Mouse (Mus musculus) forebrain, embryonic 13.5 days (tissue): Measurements from ENCODE around the gene Tspan9. TPM values are rescaled to one million over a fixed set of nuclear protein-coding genes. Genes with fewer than 3 reads are reported as not detected.

Source experiments
- ATAC-seq: fragments of 200-750 bp; cut with Nextera tagmentation; 2 replicates; pipeline ENCODE4 v1.8.0; 2017
- H3K27ac ChIP-seq: fragments of 300-500 bp; sonication (generic); 2 replicates; pipeline ENCODE4 v1.5.1; 2015; ENCODE audit warnings: inconsistent platforms, mild to moderate bottlenecking, moderate library complexity
- H3K27me3 ChIP-seq: fragments of 300-500 bp; sonication (generic); 2 replicates; pipeline ENCODE4 v1.6.1; 2015; ENCODE audit warnings: mild to moderate bottlenecking, inconsistent platforms
- H3K36me3 ChIP-seq: fragments of 300-500 bp; sonication (generic); 2 replicates; pipeline ENCODE4 v1.6.1; 2015; ENCODE audit warnings: mild to moderate bottlenecking, inconsistent platforms; ENCODE audit not compliant: poor library complexity, severe bottlenecking
- H3K4me1 ChIP-seq: fragments of 300-500 bp; sonication (generic); 2 replicates; pipeline ENCODE4 v1.6.1; 2015; ENCODE audit warnings: inconsistent platforms
- H3K4me2 ChIP-seq: fragments of 300-500 bp; sonication (generic); 2 replicates; pipeline ENCODE4 v1.6.1; 2015; ENCODE audit warnings: inconsistent platforms, mild to moderate bottlenecking, moderate library complexity
- H3K4me3 ChIP-seq: fragments of 300-500 bp; sonication (generic); 2 replicates; pipeline ENCODE4 v1.5.1; 2015; ENCODE audit warnings: mild to moderate bottlenecking, inconsistent platforms
- H3K9ac ChIP-seq: fragments of 300-500 bp; sonication (generic); 2 replicates; pipeline ENCODE4 v1.6.1; 2015; ENCODE audit warnings: mild to moderate bottlenecking, inconsistent platforms
- H3K9me3 ChIP-seq: fragments of 300-500 bp; sonication (generic); replicated peaks from 2 replicates; pipeline ENCODE4 v1.6.1; 2016; ENCODE audit warnings: inconsistent platforms
- WGBS: fragments of 180-500 bp; shearing (Covaris S2); methylation state at CpG from one replicate; pipeline ENCODE4 v1.1.7; 2015; 5-methylcytosine and 5-hydroxymethylcytosine counted together
- microRNA-seq: library from miRNA; unstranded; fragments of <30 nt; microRNA quantifications from one replicate; pipeline ENCODE4, GENCODE M21; 2016
- polyA plus RNA-seq: library from polyadenylated mRNA; unstranded; fragments of >200 nt; fragmentation: Nextera tagmentation; extraction: Ambion mirVana; gene quantifications from 2 replicates; pipeline ENCODE4 v1.2.1, GENCODE M21; 2015

The Tspan9 gene
- polyA plus RNA-seq, 1 experiment from 2014 or later, result 20.6 TPM

DNA sequence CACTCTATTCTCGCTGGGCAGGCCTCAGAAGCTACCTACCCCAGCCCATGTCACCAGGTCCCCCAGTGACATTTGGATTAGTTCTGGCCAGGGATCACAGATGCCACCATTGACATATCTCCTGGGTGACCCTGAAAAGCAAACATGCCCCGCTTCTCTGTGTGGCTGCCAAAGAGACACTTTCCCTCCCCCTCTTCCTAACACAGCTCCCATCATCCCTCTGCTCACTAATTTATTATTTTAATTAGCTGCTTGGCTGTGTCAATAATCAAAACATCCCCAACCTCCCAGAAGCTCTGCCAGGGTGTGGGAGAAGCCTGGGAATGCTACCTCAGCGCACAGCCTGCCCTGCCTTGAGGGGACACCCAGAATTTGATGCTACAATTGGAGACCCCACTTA lies 226.4 kb downstream of the Tspan9 start:
- H3K9me3 ChIP-seq, result 0 out of 2 replicates have a peak, but pooled peaks cover 4% of the 10 kb centered on the region
- no peak overlapping the region for H3K4me2 ChIP-seq
- no peak overlapping the region for H3K4me3 ChIP-seq
- H3K9ac ChIP-seq, result no peak overlapping the region
- H3K27ac ChIP-seq, result no peak overlapping the region
- WGBS, result 67% methylated on average over 3 of the region's 3 CpGs
- peaks cover 14% of the 10 kb centered on the region for H3K4me1 ChIP-seq
- peaks cover 27% of the 10 kb centered on the region for H3K36me3 ChIP-seq
- H3K27me3 ChIP-seq, result no peaks in the 10 kb centered on the region
- ATAC-seq, result no peak; the same call in 1 of the 2 replicates

DNA sequence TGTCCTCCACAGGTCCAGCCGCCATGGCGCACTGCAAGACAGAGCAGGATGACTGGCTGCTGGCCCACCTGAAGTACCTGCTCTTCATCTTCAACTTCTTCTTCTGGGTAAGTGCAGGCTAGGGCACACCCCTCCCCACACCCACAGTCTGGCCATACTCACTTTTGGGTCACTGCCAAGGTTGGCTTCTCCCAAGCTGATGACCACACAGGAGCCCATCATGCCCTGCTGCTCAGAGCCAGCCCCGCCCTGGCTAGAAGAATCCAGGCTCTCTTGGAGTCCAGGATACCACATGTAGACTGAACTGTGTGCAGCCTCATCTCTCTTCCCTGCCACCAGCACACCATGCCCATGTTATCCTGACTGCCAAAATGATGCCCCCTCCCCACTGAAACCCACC lies 230.5 kb downstream of the Tspan9 start:
- Histone ChIP-seq H3K9ac (no peak overlapping the region), H3K27me3 (no peaks in the 10 kb centered on the region), H3K4me2 (no peak overlapping the region), H3K4me1 (peaks cover 8% of the 10 kb centered on the region), H3K4me3 (no peak overlapping the region), H3K9me3 (0 out of 2 replicates have a peak, but pooled peaks cover 4% of the 10 kb centered on the region), H3K27ac (no peak overlapping the region), H3K36me3 (peaks cover 28% of the 10 kb centered on the region)
- no peak for ATAC-seq
- 96% methylated on average over 3 of the region's 3 CpGs for WGBS

DNA sequence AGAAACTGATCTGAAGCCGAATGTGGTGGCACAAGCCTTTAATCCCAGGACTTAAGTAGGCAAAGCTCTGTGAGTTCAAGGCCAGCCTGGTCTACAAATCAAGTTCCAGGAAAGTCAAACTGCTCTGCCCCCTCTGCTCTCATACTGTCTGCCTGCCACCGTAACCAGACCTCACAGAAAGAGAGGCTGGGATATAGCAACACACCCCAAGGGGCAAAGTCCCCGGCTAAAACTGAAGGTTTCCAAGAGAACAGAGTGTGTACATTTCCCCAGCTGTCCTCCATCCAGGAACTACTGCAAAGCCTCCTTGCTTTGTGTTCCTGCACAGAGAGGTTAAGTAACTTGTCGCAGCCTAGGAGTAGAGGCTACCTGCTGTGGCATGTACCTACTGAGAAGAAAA lies 231.7 kb downstream of the Tspan9 start:
- WGBS, result 77% methylated on average over 4 of the region's 4 CpGs
- Histone ChIP-seq H3K27me3 (no peaks in the 10 kb centered on the region), H3K36me3 (peaks cover 32% of the 10 kb centered on the region), H3K4me1 (peaks cover under 1% of the 10 kb centered on the region; the same call in 1 of the 2 replicates), H3K4me2 (no peak overlapping the region), H3K4me3 (no peak overlapping the region), H3K27ac (no peak overlapping the region), H3K9me3 (0 out of 2 replicates have a peak, but pooled peaks cover 4% of the 10 kb centered on the region), H3K9ac (no peak overlapping the region)
- ATAC-seq, result no peak

Small RNA genes within 50 kb of the gene (microRNA-seq; reads per million reads assigned to microRNA genes)
- not detected for gene Gm26338

Other genes starting within 250 kb of the Tspan9 start
- 0.36 and 0.81 TPM in 2 replicates for gene Tead4, start 157.2 kb upstream of the Tspan9 start, polyA plus RNA-seq
- gene Tulp3, start 212.3 kb upstream of the Tspan9 start, polyA plus RNA-seq, result 15.9 and 17.5 TPM in 2 replicates
- gene Rhno1, start 219.3 kb upstream of the Tspan9 start, polyA plus RNA-seq, result 180 TPM in 2 replicates
- gene Foxm1, start 219.4 kb upstream of the Tspan9 start, polyA plus RNA-seq, result 42.5 and 44.0 TPM in 2 replicates
- 1.0 and 1.2 TPM in 2 replicates for gene Tex52, start 231.9 kb upstream of the Tspan9 start, polyA plus RNA-seq
- gene Gm44596, start 231.9 kb upstream of the Tspan9 start, polyA plus RNA-seq, result not detected in 2 replicates